Mouse (Mus musculus): ENCODE data around the gene Zfp513. TPM values are rescaled to one million over a fixed set of nuclear protein-coding genes. Genes with fewer than 3 reads are reported as not detected.

The Zfp513 gene
- polyA plus RNA-seq, 1 experiment: 65.0 TPM

DNA sequence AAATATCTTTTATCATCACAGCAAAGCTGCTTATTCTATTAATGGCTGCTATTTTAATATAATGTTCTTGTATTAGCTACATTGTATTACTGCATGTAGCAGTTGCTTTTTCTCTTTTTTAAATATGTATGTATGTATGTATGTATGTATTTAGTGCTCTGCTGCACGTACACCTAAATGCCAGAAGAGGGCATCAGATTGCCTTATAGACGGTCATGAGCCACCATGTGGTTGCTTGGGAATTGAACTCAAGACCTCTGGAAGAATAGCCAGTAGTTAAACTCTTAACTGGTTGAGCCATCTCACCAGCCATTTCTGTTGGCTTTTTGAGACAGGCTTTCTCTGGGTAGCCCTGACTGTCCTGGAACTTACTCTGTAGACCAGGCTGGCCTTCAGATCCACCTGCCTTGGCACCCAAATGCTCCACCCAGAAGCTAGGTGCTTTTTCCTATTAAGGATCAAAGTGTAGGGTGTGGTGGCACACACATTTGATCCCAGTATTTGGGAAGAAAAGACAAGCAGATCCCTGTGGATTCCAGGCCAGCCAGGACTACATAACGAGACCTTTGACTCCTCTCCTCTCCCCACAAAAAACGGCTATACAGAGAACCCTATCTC, 13.8 kb downstream of the Zfp513 start:
- Histone ChIP-seq H3K4me1 (ENCODE audit: control insufficient read depth, insufficient read depth, insufficient read length, low read length) (peaks cover 6% of the 10 kb centered on the region; the same call in 1 of the 2 replicates), H3K27me3 (ENCODE audit: control insufficient read depth, insufficient read depth, low read length) (no peaks in the 10 kb centered on the region), H3K4me3 (ENCODE audit: low read depth, low read length) (no peak overlapping the region), H3K27ac (ENCODE audit: insufficient read depth, low read depth, low read length) (no peak overlapping the region), H3K36me3 (ENCODE audit: control insufficient read depth, insufficient read depth, low read length) (peaks cover 37% of the 10 kb centered on the region)
- WGBS: 74% methylated on average over 4 of the region's 4 CpGs
- TF ChIP-seq POLR2A (IDR thresholded peaks at IDR 0.05; ENCODE audit: low read depth, low read length) (no peak), CTCF (IDR thresholded peaks at IDR 0.05; ENCODE audit: extremely low read depth, insufficient read length, insufficient replicate concordance, low read depth, low read length) (no peak)

DNA sequence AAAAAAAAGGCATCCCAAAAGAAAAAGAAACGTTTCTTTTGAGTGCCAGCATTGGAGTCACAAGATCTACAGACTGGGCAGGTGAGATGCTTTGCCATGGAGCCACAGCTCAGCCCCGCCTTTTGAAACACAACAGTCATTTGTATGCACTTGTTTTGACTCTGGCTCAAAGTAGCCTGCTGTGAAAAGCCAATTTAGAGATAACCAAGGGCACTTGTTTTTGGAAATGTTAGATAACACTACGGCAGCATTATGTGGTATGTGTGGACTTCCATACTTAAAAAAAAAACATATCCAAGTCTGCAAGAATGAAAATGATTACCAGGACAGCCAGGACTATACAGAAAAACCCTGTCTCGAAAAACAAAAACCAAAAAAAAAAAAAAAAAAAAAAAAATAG, 18.4 kb downstream of the Zfp513 start:
- WGBS: 58% methylated on average over 4 of the region's 4 CpGs
- Histone ChIP-seq H3K27me3 (ENCODE audit: control insufficient read depth, insufficient read depth, low read length) (no peaks in the 10 kb centered on the region), H3K4me1 (ENCODE audit: control insufficient read depth, insufficient read depth, insufficient read length, low read length) (peaks cover 2% of the 10 kb centered on the region; the same call in 1 of the 2 replicates), H3K27ac (ENCODE audit: insufficient read depth, low read depth, low read length) (no peak overlapping the region), H3K36me3 (ENCODE audit: control insufficient read depth, insufficient read depth, low read length) (peaks cover 17% of the 10 kb centered on the region), H3K4me3 (ENCODE audit: low read depth, low read length) (no peak overlapping the region)
- TF ChIP-seq POLR2A (IDR thresholded peaks at IDR 0.05; ENCODE audit: low read depth, low read length): no peak
- no peak for TF ChIP-seq CTCF (IDR thresholded peaks at IDR 0.05; ENCODE audit: extremely low read depth, insufficient read length, insufficient replicate concordance, low read depth, low read length)

DNA sequence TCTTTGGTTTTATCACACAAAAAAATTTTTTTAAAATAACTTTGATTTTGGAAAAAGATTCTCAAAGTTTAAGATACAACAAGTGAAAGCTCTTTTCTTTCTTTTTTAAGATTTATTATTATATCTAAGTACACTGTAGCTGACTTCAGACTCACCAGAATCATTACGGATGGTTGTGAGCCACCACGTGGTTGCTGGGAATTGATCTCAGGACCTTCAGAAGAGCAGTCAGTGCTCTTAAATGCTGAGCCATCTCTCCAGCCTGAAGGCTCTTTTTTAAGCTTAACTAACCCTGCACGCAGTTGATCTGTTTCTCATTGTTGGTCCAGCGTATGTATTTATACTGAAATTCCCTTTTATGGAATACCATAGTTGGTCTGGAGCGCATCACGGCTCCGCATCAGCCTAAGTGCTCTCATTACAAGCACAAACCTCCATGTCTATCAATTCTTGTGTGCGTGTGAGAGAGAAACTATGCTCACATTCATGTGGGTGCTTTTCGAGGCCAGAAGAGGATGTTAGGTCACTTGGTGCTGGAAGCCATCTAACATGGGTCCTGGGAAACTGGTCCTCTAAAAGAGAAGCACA, 20.8 kb downstream of the Zfp513 start:
- Histone ChIP-seq H3K4me1 (ENCODE audit: control insufficient read depth, insufficient read depth, insufficient read length, low read length) (peaks cover 2% of the 10 kb centered on the region; the same call in 1 of the 2 replicates), H3K27me3 (ENCODE audit: control insufficient read depth, insufficient read depth, low read length) (no peaks in the 10 kb centered on the region), H3K36me3 (ENCODE audit: control insufficient read depth, insufficient read depth, low read length) (no peaks in the 10 kb centered on the region), H3K4me3 (ENCODE audit: low read depth, low read length) (no peak overlapping the region), H3K27ac (ENCODE audit: insufficient read depth, low read depth, low read length) (no peak overlapping the region)
- TF ChIP-seq POLR2A (IDR thresholded peaks at IDR 0.05; ENCODE audit: low read depth, low read length) (no peak), CTCF (IDR thresholded peaks at IDR 0.05; ENCODE audit: extremely low read depth, insufficient read length, insufficient replicate concordance, low read depth, low read length) (no peak)
- 92% methylated on average over 9 of the region's 9 CpGs for WGBS

DNA sequence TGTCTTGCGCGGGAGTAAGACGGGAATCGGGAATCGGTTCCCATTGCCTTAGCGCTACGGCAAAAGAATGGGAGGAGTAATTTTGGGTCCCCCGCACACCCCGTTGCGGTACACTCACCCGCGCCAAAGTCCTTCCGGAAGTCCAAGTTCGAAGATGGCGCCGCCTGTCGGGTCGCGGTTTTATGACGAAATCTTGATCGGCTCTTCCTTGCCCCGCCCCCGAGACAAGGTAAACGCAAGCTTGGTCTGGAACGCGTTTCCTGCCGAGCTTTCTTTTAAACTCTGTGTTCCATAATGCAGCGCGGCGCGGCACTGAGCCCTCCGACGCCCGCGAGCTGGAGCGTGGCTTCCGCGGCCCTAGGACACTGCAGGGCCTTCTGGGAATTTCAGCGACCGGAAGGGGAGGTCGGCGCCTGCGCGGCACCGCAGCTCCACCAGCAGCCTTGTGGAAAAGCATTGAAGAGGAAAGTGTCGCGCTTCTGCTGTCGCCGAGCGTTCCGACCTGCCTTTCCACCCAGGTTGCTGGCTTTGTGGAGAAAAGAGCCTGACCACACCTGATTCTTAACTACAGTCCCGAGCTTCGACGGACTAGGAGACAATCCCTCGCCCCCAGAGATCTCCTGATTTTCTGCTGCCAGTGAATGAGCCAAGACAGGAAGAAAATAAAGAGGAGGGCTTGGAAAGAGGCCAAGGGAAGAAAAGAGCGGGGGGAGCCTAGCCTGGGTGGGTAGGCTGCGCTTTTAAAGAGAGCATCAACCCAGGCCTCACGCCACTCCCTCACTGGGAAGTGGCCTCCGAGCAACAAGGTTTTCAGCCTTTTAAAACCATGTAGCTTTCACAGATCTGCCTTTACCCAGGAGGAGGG, 22.1 kb downstream of the Zfp513 start, which contains the start of the genes Gm29609 and Gtf3c2:
TSS of gene Gm29609 (minus strand) at position 146 of the 865 bp plus-strand sequence.
TSS of gene Gtf3c2 (minus strand) at position 379 of the 865 bp plus-strand sequence.
- H3K27ac ChIP-seq (ENCODE audit: insufficient read depth, low read depth, low read length): peak within 1 kb of the TSS; percentile 95
- no peaks in the 10 kb centered on the region for H3K27me3 ChIP-seq (ENCODE audit: control insufficient read depth, insufficient read depth, low read length)
- no peaks in the 10 kb centered on the region for H3K36me3 ChIP-seq (ENCODE audit: control insufficient read depth, insufficient read depth, low read length)
- peak; percentile 80 for TF ChIP-seq POLR2A (IDR thresholded peaks at IDR 0.05; ENCODE audit: low read depth, low read length)
- 0 out of 2 replicates have a peak, but pooled peaks have one; percentile 7 for TF ChIP-seq CTCF (IDR thresholded peaks at IDR 0.05; ENCODE audit: extremely low read depth, insufficient read length, insufficient replicate concordance, low read depth, low read length)
- H3K4me1 ChIP-seq (ENCODE audit: control insufficient read depth, insufficient read depth, insufficient read length, low read length): peaks cover 2% of the 10 kb centered on the region; the same call in 1 of the 2 replicates
- WGBS: under 1% methylated on average over 59 of the region's 59 CpGs
- peak within 1 kb of the TSS; percentile 87 for H3K4me3 ChIP-seq (ENCODE audit: low read depth, low read length)

DNA sequence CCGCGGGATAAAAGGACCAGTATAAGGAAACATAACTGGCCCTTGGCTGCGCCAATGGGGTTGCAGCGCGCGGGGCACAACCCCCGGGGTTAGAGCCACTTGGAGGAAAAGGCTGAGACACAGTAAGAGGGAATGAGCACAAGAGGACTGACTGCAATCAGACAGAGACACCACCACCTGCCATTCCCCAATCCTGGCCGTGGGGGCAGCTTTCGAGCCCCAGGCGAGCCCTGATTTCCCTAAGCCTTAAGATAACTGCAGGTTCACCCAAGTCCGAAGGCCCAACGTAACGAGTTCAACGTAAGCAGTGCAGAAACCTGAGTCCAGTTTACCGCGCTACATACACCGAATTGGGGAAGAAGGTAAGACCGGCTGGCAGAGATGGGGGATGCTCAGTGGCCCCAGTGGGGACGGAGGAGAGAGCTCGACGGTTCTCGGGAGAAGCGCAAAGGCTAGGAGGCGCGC, 22.8 kb downstream of the Zfp513 start:
- Histone ChIP-seq H3K27me3 (ENCODE audit: control insufficient read depth, insufficient read depth, low read length) (no peaks in the 10 kb centered on the region), H3K27ac (ENCODE audit: insufficient read depth, low read depth, low read length) (peak overlapping the region; percentile 95), H3K36me3 (ENCODE audit: control insufficient read depth, insufficient read depth, low read length) (peaks cover 2% of the 10 kb centered on the region; the same call in 1 of the 2 replicates), H3K4me1 (ENCODE audit: control insufficient read depth, insufficient read depth, insufficient read length, low read length) (peaks cover 2% of the 10 kb centered on the region; the same call in 1 of the 2 replicates), H3K4me3 (ENCODE audit: low read depth, low read length) (peak overlapping the region; percentile 87)
- TF ChIP-seq CTCF (IDR thresholded peaks at IDR 0.05; ENCODE audit: extremely low read depth, insufficient read length, insufficient replicate concordance, low read depth, low read length): 0 out of 2 replicates have a peak, but pooled peaks have one; percentile 9
- TF ChIP-seq POLR2A (IDR thresholded peaks at IDR 0.05; ENCODE audit: low read depth, low read length): no peak
- under 1% methylated on average over 25 of the region's 25 CpGs for WGBS

DNA sequence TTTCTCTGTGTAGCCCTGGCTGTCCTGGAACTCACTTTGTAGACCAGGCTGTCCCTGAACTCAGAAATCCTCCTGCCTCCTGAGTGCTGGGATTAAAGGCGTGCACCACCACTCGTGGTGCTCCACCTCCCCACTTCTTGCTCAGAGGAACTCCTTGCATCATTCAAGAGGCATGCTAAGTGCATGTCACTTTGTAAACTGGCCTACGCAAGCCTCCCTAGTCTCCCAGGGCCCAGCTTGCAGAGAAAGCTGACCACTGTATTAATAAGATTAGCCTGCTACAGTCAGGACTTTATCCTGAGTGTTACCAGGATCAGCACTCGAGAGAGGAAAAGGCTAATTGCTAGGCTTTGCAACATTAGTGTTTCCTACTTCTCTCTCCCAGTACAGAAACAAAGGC, 33.5 kb downstream of the Zfp513 start:
- WGBS: 88% methylated on average over 4 of the region's 4 CpGs
- H3K27ac ChIP-seq (ENCODE audit: insufficient read depth, low read depth, low read length): no peak overlapping the region
- no peak overlapping the region for H3K4me3 ChIP-seq (ENCODE audit: low read depth, low read length)
- TF ChIP-seq POLR2A (IDR thresholded peaks at IDR 0.05; ENCODE audit: low read depth, low read length) (no peak), CTCF (IDR thresholded peaks at IDR 0.05; ENCODE audit: extremely low read depth, insufficient read length, insufficient replicate concordance, low read depth, low read length) (no peak)
- H3K36me3 ChIP-seq (ENCODE audit: control insufficient read depth, insufficient read depth, low read length): peaks cover 83% of the 10 kb centered on the region
- H3K27me3 ChIP-seq (ENCODE audit: control insufficient read depth, insufficient read depth, low read length): no peaks in the 10 kb centered on the region
- no peaks in the 10 kb centered on the region for H3K4me1 ChIP-seq (ENCODE audit: control insufficient read depth, insufficient read depth, insufficient read length, low read length)
